Mouse (Mus musculus) midbrain, embryonic 10.5 days (tissue): ENCODE results near the gene Arid2. TPM values are rescaled to one million over a fixed set of nuclear protein-coding genes. Genes with fewer than 3 reads are reported as not detected.

Experiments used
- microRNA-seq: library from miRNA; unstranded; fragments of <30 nt; microRNA quantifications from one replicate; pipeline ENCODE4, GENCODE M21; 2017
- polyA plus RNA-seq: library from polyadenylated mRNA; unstranded; fragments of >200 nt; fragmentation: Nextera tagmentation; extraction: Ambion mirVana; gene quantifications from 2 replicates; pipeline ENCODE4 v1.2.1, GENCODE M21; 2016

Gene Arid2
- polyA plus RNA-seq, 1 experiment from 2014 or later, result 26.2 TPM

Small RNA genes within 50 kb of the gene (microRNA-seq; reads per million reads assigned to microRNA genes)
- gene Gm25397, result not detected

Other genes starting within 250 kb of the Arid2 start
- 88.9 and 102 TPM in 2 replicates for gene Scaf11, start 173.3 kb downstream of the Arid2 start, polyA plus RNA-seq